Mouse (Mus musculus): ENCODE data around the gene Ros1.

DNA sequence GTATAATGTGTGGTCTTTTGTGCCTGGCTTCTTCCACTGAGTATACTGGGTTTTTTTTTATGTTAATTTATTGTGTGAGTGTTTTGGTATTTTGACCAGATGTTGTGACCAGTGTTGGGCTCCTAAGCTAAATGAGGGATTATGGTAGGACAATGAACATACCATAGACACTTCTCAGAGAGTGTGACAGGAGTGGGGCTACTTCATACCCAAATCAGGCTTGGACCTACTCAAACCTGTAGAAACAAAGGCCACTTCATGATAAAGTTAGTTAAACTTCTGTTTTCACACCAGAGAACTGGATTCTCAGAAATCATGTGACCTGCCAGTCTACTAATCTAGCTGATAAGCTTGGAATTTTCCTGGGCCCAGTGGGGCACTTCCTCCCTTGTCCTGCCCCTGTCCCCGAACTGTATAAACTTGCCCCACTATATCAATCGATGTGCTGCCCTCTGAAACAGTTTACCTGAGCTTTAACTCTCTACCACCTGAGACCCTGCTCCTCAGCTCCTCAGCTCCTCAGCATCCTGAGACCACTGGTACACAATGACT, 20.3 kb upstream of the Ros1 start:
- no peak for TF ChIP-seq CTCF (IDR thresholded peaks at IDR 0.05)
- no peak for TF ChIP-seq EP300 (IDR thresholded peaks at IDR 0.05)
